Mouse (Mus musculus): ENCODE data around the gene Prim1.

GRCm38 (mm10) chr10:128040293-128040692 is 25.3 kb downstream of the Prim1 start:
- TF ChIP-seq CTCF (IDR thresholded peaks at IDR 0.05; ENCODE audit: borderline replicate concordance, extremely low read depth, insufficient read depth, insufficient read length): no peak
- no peak for TF ChIP-seq POLR2A (IDR thresholded peaks at IDR 0.05; ENCODE audit: borderline replicate concordance, extremely low read depth, insufficient read depth, insufficient read length, poor library complexity, severe bottlenecking)
